Mouse (Mus musculus) megakaryocyte, embryonic 14.5 days (primary cell): ENCODE data around the gene Acad9. TPM values are rescaled to one million over a fixed set of nuclear protein-coding genes. Genes with fewer than 3 reads are reported as not detected.

Source experiments
- H3K27me3 ChIP-seq: replicated peaks from 2 replicates; pipeline ENCODE3; 2012; ENCODE audit warnings: inconsistent platforms
- H3K36me3 ChIP-seq: replicated peaks from 2 replicates; pipeline ENCODE3; 2012; ENCODE audit warnings: low read length, inconsistent platforms, mixed read lengths
- H3K4me1 ChIP-seq: 2 replicates; pipeline ENCODE4 v1.6.1; 2012; ENCODE audit warnings: inconsistent platforms
- H3K4me3 ChIP-seq: replicated peaks from 2 replicates; pipeline ENCODE3; 2012; ENCODE audit warnings: moderate library complexity, mild to moderate bottlenecking, inconsistent platforms
- H3K9me3 ChIP-seq: 2 replicates; pipeline ENCODE4 v1.6.1; 2012; ENCODE audit warnings: inconsistent platforms
- FLI1 ChIP-seq: IDR thresholded peaks from 2 replicates; pipeline ENCODE4 v1.6.1; 2012; ENCODE audit warnings: low read length, inconsistent platforms, mixed read lengths
- GATA1 ChIP-seq: IDR thresholded peaks from 3 replicates; pipeline ENCODE4 v1.6.1; 2012; ENCODE audit warnings: mixed read lengths, low read length, inconsistent platforms, borderline replicate concordance
- polyA plus RNA-seq: library from polyadenylated mRNA; stranded (reverse); fragments of >175 nt; gene quantifications from 2 replicates; pipeline ENCODE4 v1.2.3, GENCODE M21; 2012; ENCODE audit warnings: low replicate concordance; ENCODE audit not compliant: insufficient read depth

Gene Acad9
- polyA plus RNA-seq, result 3.2 TPM in 1 of 2 replicates, not detected in the other

DNA sequence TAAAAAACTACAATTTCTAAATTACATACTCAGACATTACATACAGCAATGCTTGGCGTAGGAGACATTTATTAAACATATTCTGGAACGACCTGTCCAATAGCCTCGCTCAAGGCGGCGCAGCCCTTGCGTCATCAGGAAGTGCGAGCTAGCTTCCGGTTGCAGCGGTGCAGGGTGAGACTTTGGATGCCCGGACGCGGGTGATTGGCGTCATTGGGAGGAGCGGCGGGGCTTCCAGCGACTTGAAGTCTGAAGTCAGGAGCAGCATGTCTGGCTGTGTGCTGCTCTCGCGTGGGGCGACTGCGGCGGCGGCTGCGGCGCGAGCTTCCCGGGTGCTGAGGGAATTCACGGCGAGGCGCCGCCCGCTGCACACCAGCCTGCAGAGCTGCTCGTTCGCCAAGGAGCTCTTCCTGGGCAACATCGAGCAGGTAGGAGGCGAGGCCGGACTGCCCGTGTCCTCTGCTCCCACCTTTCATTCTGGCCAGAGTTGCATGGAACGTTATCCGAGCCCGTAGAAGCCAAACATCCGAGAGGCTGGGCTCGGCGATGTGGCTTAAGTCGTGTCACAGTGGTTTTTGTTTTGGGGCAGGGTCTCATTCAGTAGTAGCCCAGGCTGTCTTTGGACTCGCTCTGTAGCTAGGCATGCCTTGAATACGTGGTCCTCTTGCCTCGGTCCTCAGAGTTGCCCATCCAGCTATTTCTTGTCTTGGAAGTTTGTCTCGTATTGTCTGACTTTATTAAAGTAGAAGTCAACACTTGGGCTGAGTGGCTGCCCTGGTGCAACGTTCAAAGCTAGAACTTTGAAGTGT, at the start of gene Acad9:
Acad9 (plus strand) TSS at position 137 of the 809 bp plus-strand sequence.
- peak; percentile 63; the same call in 1 of the 2 replicates for TF ChIP-seq FLI1
- no peak for TF ChIP-seq GATA1
- H3K27me3 ChIP-seq, result no peaks in the 10 kb centered on the region
- peaks cover 29% of the 10 kb centered on the region for H3K36me3 ChIP-seq
- peak within 1 kb of the TSS; percentile 100 for H3K4me3 ChIP-seq
- H3K4me1 ChIP-seq, result peaks cover 38% of the 10 kb centered on the region
- H3K9me3 ChIP-seq, result no peaks in the 10 kb centered on the region

DNA sequence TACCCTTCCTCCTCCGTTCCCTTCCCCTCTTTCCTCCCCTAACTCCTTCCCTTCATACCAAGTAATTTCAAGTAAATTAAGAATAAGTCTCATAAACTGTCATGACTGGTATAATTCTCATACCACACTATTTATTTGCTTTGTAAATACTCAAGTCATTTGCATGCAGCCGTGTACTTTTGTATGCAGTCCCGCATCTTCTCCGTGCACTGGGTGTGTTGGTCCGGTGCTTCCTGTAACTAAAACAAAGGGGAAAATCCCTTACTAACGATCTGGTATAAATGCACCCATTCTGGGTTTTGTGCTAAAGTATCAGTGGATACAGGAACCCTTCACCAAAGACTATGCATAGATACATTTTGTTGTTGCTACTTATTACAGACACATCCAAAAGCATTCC, 40.0 kb upstream of the Acad9 start:
- Histone ChIP-seq H3K4me1 (peaks cover 7% of the 10 kb centered on the region), H3K36me3 (no peaks in the 10 kb centered on the region), H3K9me3 (no peaks in the 10 kb centered on the region), H3K27me3 (no peaks in the 10 kb centered on the region), H3K4me3 (no peak overlapping the region)
- TF ChIP-seq GATA1 (no peak), FLI1 (no peak)

DNA sequence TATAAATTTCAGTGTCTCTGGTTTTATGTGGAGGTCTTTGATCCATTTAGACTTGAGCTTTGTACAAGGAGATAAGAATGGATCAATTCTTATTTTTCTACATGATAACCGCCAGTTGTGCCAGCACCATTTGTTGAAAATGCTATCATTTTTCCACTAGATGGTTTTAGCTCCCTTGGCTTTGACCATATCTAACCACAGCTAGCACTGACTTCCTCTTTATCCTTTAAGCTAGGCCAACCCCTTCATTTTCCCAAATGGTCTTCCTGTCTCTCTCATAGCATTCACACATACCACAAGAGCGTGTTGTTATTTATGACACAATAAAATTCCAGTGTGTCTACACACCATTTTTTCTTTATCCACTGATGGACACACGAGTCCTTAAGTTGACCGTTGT, 35.8 kb upstream of the Acad9 start:
- H3K36me3 ChIP-seq, result no peaks in the 10 kb centered on the region
- no peak for TF ChIP-seq GATA1
- TF ChIP-seq FLI1, result no peak

DNA sequence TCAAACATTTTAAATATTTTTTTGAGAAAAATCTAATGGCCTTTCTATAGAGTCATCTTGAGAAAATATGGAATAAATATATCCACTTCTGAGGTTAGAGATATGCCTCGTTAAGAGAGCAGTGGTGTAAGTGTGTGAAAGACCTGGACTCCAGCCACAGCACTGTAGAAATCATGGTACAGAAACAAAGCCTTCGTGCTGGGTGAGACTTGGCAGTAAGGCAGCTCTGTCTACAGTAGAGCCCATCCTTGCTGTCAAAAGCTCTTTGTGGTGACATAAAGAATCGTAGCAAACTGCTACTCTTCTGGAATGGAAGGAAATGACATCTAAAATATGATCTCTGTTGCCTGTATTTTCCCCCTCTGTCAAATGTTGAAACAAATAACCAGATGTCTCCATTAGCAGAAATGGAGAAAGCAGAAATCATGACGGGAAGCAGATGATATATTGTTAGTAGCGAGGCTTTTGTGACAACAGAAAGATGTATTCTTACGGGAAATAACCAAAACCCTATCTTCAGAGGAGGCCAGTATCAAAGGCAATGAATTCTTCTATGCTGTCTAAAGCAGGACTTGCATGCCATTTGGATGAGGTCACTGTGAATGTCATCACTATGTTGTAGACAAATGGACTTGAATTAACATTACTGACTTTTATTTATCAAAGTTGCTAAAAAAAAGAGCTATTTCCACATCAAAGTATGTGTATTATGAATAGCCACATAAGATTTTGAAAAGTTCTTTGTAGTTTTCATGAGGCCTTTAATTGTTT, 33.9 kb upstream of the Acad9 start:
- no peaks in the 10 kb centered on the region for H3K36me3 ChIP-seq
- H3K4me1 ChIP-seq, result peaks cover 20% of the 10 kb centered on the region
- TF ChIP-seq GATA1, result no peak
- TF ChIP-seq FLI1, result no peak
- no peaks in the 10 kb centered on the region for H3K9me3 ChIP-seq
- H3K27me3 ChIP-seq, result peaks cover 2% of the 10 kb centered on the region
- no peak overlapping the region for H3K4me3 ChIP-seq

More for the DNA sequence above, 35.8 kb upstream of the Acad9 start:
- H3K4me1 ChIP-seq, result peaks cover 20% of the 10 kb centered on the region
- H3K9me3 ChIP-seq, result no peaks in the 10 kb centered on the region
- H3K4me3 ChIP-seq, result no peak overlapping the region
- H3K27me3 ChIP-seq, result peaks cover 2% of the 10 kb centered on the region

DNA sequence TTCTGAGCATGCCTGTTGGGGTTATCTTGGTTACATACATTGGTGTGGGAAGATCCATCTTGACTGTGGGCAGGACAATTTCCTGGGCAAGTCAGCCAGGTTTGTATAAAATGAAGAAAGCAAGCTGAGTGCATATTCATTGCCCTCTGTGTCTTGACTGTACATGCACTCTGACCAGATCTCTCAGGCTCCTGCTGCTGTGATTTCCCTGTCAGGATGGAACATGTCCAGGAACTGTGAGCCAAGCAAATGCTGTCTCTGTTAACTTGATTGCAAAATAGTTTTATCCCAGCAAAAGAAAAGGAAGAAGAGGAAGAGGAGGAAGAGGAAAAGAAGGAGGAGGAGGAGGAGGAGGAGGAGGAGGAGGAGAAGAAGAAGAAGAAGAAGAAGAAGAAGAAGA, 21.3 kb upstream of the Acad9 start:
- Histone ChIP-seq H3K9me3 (no peaks in the 10 kb centered on the region; the same call in 1 of the 2 replicates), H3K4me1 (no peaks in the 10 kb centered on the region), H3K4me3 (no peak overlapping the region), H3K36me3 (no peaks in the 10 kb centered on the region), H3K27me3 (peaks cover 7% of the 10 kb centered on the region)
- TF ChIP-seq GATA1 (no peak), FLI1 (no peak)

DNA sequence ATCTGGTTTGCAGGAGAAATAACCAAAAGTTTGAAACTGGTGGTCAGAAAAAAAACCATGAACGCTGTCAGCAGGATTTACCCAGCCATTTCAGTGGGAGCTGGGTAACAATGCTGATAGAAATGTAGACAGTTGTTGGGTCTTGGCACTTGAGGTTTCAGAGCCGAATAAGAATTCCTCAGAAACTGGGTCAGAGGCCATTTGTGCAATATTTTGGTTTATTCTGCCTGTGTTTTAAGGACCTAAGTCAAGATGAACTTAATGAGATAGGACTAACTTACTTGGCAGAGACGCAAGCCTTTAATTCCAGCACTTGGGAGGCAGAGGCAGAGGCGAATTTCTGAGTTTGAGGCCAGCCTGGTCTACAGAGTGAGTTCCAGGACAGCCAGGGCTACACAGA, 20.7 kb upstream of the Acad9 start:
- Histone ChIP-seq H3K9me3 (no peaks in the 10 kb centered on the region; the same call in 1 of the 2 replicates), H3K4me3 (no peak overlapping the region), H3K4me1 (no peaks in the 10 kb centered on the region), H3K27me3 (peaks cover 7% of the 10 kb centered on the region), H3K36me3 (no peaks in the 10 kb centered on the region)
- TF ChIP-seq GATA1 (no peak), FLI1 (no peak)

DNA sequence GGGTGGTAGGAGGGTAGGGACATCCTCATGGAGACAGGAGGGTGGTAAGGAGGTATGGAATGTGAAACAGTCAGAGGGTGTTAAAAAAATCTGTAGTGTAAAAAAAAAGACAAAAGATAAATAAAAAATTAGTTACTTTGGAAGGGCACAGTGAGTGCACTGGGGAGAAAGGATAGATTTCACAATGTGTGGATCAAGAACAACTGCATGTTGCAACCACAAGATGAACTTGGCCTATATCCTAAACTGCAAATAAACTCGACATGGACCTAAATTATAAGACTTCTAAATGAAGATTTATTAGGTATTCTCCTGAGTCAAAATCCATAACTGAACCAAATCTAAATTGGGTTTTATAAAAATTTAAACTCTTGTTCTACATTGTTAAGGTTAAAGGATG, 16.7 kb upstream of the Acad9 start:
- no peak for TF ChIP-seq FLI1
- TF ChIP-seq GATA1, result no peak
- H3K4me3 ChIP-seq, result no peak overlapping the region
- no peaks in the 10 kb centered on the region for H3K4me1 ChIP-seq
- H3K9me3 ChIP-seq, result no peaks in the 10 kb centered on the region; the same call in 1 of the 2 replicates
- H3K36me3 ChIP-seq, result no peaks in the 10 kb centered on the region
- peaks cover under 1% of the 10 kb centered on the region for H3K27me3 ChIP-seq

DNA sequence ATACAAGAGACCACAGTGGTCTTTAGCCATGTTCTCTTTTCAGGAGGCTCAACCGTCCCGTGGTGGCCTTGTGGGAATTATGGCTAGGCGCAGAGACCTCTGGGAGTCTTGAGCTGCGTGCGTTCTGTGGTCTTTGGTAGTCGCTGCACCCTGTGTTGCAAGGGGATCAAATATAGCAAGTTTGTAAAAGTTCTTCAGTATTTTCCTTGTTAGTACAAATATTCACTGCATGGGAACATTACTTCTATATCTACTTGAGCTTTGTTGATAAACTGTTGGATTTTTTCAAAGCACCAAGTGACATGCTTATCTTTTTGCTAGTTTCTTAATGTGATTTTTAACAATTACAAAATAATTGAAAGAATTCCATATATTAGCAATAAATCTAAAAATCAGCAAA, 12.3 kb upstream of the Acad9 start, which contains the start of gene Ccdc144b:
Ccdc144b (minus strand) TSS at position 101 of the 400 bp plus-strand sequence.
- Histone ChIP-seq H3K36me3 (no peaks in the 10 kb centered on the region), H3K27me3 (peaks cover 7% of the 10 kb centered on the region), H3K9me3 (no peaks in the 10 kb centered on the region), H3K4me1 (no peaks in the 10 kb centered on the region), H3K4me3 (no peak within 1 kb of the TSS)
- TF ChIP-seq FLI1 (no peak), GATA1 (no peak)

DNA sequence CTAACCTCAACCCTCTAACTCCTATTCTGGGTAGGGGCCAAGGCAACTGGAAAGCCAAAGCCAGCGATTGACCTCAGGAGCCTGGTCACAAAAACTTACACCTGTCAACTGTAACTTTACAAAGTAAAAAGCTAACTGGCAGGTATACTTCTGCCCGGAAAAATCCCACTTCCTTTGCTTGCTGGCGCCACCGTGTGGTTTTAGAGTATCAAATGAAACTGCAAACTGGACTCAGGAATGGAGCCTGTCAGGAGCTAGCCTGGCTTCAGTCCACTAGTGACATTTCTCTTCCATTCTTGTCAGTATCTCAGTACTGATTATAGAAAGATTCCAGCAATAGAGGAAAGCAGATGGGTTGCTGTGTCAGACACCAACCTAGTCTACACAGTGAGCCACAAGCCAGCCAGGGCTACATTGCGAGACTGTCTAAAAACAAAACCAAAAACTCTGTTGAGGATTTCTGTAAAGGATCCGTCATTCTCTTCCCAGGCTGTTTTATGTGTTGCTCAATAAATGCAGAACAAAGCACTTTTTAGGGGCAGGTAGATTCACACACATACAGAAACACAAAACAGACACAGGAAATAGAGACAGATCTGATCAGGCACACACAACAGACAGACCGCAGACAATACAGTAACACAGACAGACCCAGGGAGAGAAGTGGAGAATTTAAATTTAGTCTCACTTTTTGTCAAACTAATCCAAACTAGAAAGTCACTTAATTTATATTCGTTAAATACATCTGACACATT, 5.5 kb upstream of the Acad9 start:
- H3K4me3 ChIP-seq, result peak overlapping the region; percentile 85

More for the DNA sequence above, 5.5 kb upstream of the Acad9 start:
- peaks cover 4% of the 10 kb centered on the region for H3K27me3 ChIP-seq
- no peaks in the 10 kb centered on the region for H3K9me3 ChIP-seq
- TF ChIP-seq GATA1 (no peak), FLI1 (no peak)
- H3K4me1 ChIP-seq, result peaks cover 16% of the 10 kb centered on the region
- no peaks in the 10 kb centered on the region for H3K36me3 ChIP-seq
